16 mouse cellular contexts compared by ENCODE assay signal in genomic region chr1:191008707-191009106, GRCm38 (mm10). TPM values are rescaled to one million over a fixed set of nuclear protein-coding genes. Genes with fewer than 3 reads are reported as not detected.
DNase-seq lines count a peak whose midpoint lies in the region; ATAC-seq and TF ChIP-seq lines count a peak whose summit lies in the region.
"Had no signal": no experiment of that assay in that cellular context is flagged by ENCODE, and none has a peak within 500 bp of the region (broad histone marks: within the 10 kb centered on the region; RNA-seq: fewer than 3 reads in every experiment).

No protein-coding gene starts in this region.

- no peaks in the 10 kb centered on the region; the same call in 1 of the 2 replicates for H3K36me3 ChIP-seq in heart, adult 2 months (ENCODE audit: control insufficient read depth, insufficient read depth, low read length)
- H3K36me3 ChIP-seq in heart, embryonic 10.5 days = peaks cover 77% of the 10 kb centered on the region
- H3K36me3 ChIP-seq in midbrain, postnatal 0 days (ENCODE audit: insufficient read depth, low read length) = peaks cover 41% of the 10 kb centered on the region
- peaks cover 13% of the 10 kb centered on the region; the same call in 1 of the 2 replicates for H3K36me3 ChIP-seq in midbrain, embryonic 11.5 days (ENCODE audit: control insufficient read depth, insufficient read depth, low read length)
- H3K36me3 ChIP-seq in stomach, postnatal 0 days (ENCODE audit: control insufficient read depth, insufficient read depth, low read length) = peaks cover 8% of the 10 kb centered on the region

- WGBS in heart, adult 2 months = over 99% methylated on average over 5 of the region's 5 CpGs
- 96% methylated on average over 5 of the region's 5 CpGs for whole genome bisulfite sequencing in heart, embryonic 10.5 days
- WGBS in midbrain, postnatal 0 days = 97% methylated on average over 5 of the region's 5 CpGs
- 98% methylated on average over 5 of the region's 5 CpGs for WGBS in midbrain, embryonic 11.5 days
- WGBS in stomach, postnatal 0 days = over 99% methylated on average over 5 of the region's 5 CpGs

- no peak overlapping the region for H3K27ac ChIP-seq in heart, adult 2 months
- H3K27ac ChIP-seq in heart, embryonic 10.5 days = no peak overlapping the region
- no peak overlapping the region for H3K27ac ChIP-seq in midbrain, postnatal 0 days (ENCODE audit: low read depth, low read length)
- no peak overlapping the region for H3K27ac ChIP-seq in midbrain, embryonic 11.5 days (ENCODE audit: low read depth, low read length)
- H3K27ac ChIP-seq in stomach, postnatal 0 days (replicated peaks) = no peak overlapping the region
- H3K27ac ChIP-seq: embryonic facial prominence, embryonic 13.5 days; limb, embryonic 15.5 days had no signal

- H3K9me3 ChIP-seq in heart, embryonic 10.5 days = no peaks in the 10 kb centered on the region
- H3K9me3 ChIP-seq in midbrain, postnatal 0 days (ENCODE audit: low read length) = no peaks in the 10 kb centered on the region
- no peaks in the 10 kb centered on the region for H3K9me3 ChIP-seq in midbrain, embryonic 11.5 days (ENCODE audit: control insufficient read depth, low read length)
- H3K9me3 ChIP-seq in stomach, postnatal 0 days (ENCODE audit: control insufficient read depth, low read length) = no peaks in the 10 kb centered on the region
- H3K9me3 ChIP-seq: embryonic facial prominence, embryonic 13.5 days; limb, embryonic 15.5 days had no signal

- peak; percentile 60 for TF ChIP-seq CTCF in heart, adult 2 months (IDR thresholded peaks at IDR 0.05)
- TF ChIP-seq CTCF in midbrain, postnatal 0 days (IDR thresholded peaks at IDR 0.05) = peak; percentile 34; the same call in 1 of the 2 replicates
- TF ChIP-seq CTCF in stomach, postnatal 0 days (IDR thresholded peaks at IDR 0.05; ENCODE audit: low read depth) = peak; percentile 46

- no peak for TF ChIP-seq EP300 in heart, adult 2 months (IDR thresholded peaks at IDR 0.05; ENCODE audit: insufficient read depth, low read depth, low read length)
- no peak for TF ChIP-seq EP300 in stomach, postnatal 0 days (optimal IDR thresholded peaks at IDR 0.05)

- H3K9ac ChIP-seq in heart, adult 2 months (ENCODE audit: low read depth, low read length) = no peak overlapping the region
- H3K9ac ChIP-seq in midbrain, postnatal 0 days (replicated peaks; ENCODE audit: low read length, poor library complexity, severe bottlenecking) = no peak overlapping the region
- no peak overlapping the region for H3K9ac ChIP-seq in midbrain, embryonic 11.5 days (ENCODE audit: low read length)
- H3K9ac ChIP-seq in stomach, postnatal 0 days (ENCODE audit: low read length) = no peak overlapping the region
- H3K9ac ChIP-seq: embryonic facial prominence, embryonic 13.5 days; heart, embryonic 12.5 days; limb, embryonic 15.5 days had no signal

- intact Hi-C loops in heart, adult 2 months (cut with DNase I) = no loop called here
- intact Hi-C loops in left cerebral cortex, postnatal 36 days (cut with DNase I) = no loop called here

- no peaks in the 10 kb centered on the region for H3K79me2 ChIP-seq in heart, adult 2 months (replicated peaks; ENCODE audit: control insufficient read depth, insufficient read depth, low read length)

- no peak for DNase-seq in heart, adult 2 months
- DNase-seq in heart, embryonic 10.5 days (ENCODE audit: low spot score) = no peak
- no peak for DNase-seq in midbrain, postnatal 0 days (ENCODE audit: low spot score)
- no peak for DNase-seq in midbrain, embryonic 11.5 days (ENCODE audit: low spot score, missing footprints)
- peak; percentile 54 for DNase-seq in R1 (ENCODE audit: low read depth, low spot score)
- DNase-seq in stomach, postnatal 0 days (ENCODE audit: low spot score) = no peak
- no peak for DNase-seq in left cerebral cortex, postnatal 36 days (ENCODE audit: low spot score in 2 of 2)
- no peak for DNase-seq in adrenal gland, postnatal 25 days
- DNase-seq: adrenal gland, postnatal 10 days; cerebellum, adult 8-10 months; midbrain, embryonic 14.5 days had no signal

- H3K4me3 ChIP-seq in heart, adult 2 months = no peak overlapping the region
- no peak overlapping the region for H3K4me3 ChIP-seq in heart, embryonic 10.5 days
- H3K4me3 ChIP-seq in midbrain, postnatal 0 days (ENCODE audit: low read depth, low read length) = no peak overlapping the region
- no peak overlapping the region for H3K4me3 ChIP-seq in midbrain, embryonic 11.5 days (ENCODE audit: low read depth, low read length)
- no peak overlapping the region for H3K4me3 ChIP-seq in stomach, postnatal 0 days (ENCODE audit: low read depth, low read length)
- H3K4me3 ChIP-seq: embryonic facial prominence, embryonic 13.5 days; heart, embryonic 12.5 days; limb, embryonic 15.5 days had no signal

- H3K4me2 ChIP-seq in midbrain, postnatal 0 days (ENCODE audit: low read depth, low read length, poor library complexity, severe bottlenecking) = no peak overlapping the region
- H3K4me2 ChIP-seq in midbrain, embryonic 11.5 days = no peak overlapping the region
- H3K4me2 ChIP-seq in stomach, postnatal 0 days (replicated peaks; ENCODE audit: low read depth) = no peak overlapping the region
- H3K4me2 ChIP-seq: embryonic facial prominence, embryonic 13.5 days; heart, embryonic 12.5 days; limb, embryonic 15.5 days had no signal

- no peaks in the 10 kb centered on the region for H3K27me3 ChIP-seq in heart, adult 2 months (ENCODE audit: control insufficient read depth, insufficient read depth, low read length)
- no peaks in the 10 kb centered on the region for H3K27me3 ChIP-seq in heart, embryonic 10.5 days (ENCODE audit: insufficient read depth, poor library complexity, severe bottlenecking)
- H3K27me3 ChIP-seq in midbrain, postnatal 0 days (ENCODE audit: insufficient read depth, low read length) = no peaks in the 10 kb centered on the region
- no peaks in the 10 kb centered on the region for H3K27me3 ChIP-seq in midbrain, embryonic 11.5 days (ENCODE audit: control insufficient read depth, insufficient read depth, low read length)
- no peaks in the 10 kb centered on the region for H3K27me3 ChIP-seq in stomach, postnatal 0 days (ENCODE audit: control insufficient read depth, insufficient read depth, low read length)
- H3K27me3 ChIP-seq: embryonic facial prominence, embryonic 13.5 days; heart, embryonic 12.5 days; limb, embryonic 15.5 days had no signal

- H3K4me1 ChIP-seq in heart, adult 2 months (ENCODE audit: control insufficient read depth, insufficient read depth, low read length) = no peaks in the 10 kb centered on the region
- no peaks in the 10 kb centered on the region for H3K4me1 ChIP-seq in heart, embryonic 10.5 days
- no peaks in the 10 kb centered on the region for H3K4me1 ChIP-seq in midbrain, postnatal 0 days (ENCODE audit: insufficient read depth, low read length)
- H3K4me1 ChIP-seq in midbrain, embryonic 11.5 days (ENCODE audit: control insufficient read depth, insufficient read depth, low read length) = no peaks in the 10 kb centered on the region
- H3K4me1 ChIP-seq in stomach, postnatal 0 days (replicated peaks; ENCODE audit: control insufficient read depth, insufficient read depth) = no peaks in the 10 kb centered on the region
- H3K4me1 ChIP-seq: embryonic facial prominence, embryonic 13.5 days; heart, embryonic 12.5 days; limb, embryonic 15.5 days had no signal

- no peak for ATAC-seq in midbrain, postnatal 0 days (ENCODE audit: low FRiP score)
- no peak for ATAC-seq in midbrain, embryonic 11.5 days (ENCODE audit: low FRiP score)
- no peak for ATAC-seq in stomach, postnatal 0 days (ENCODE audit: low FRiP score, low TSS enrichment)
- ATAC-seq: inflammation-experienced regulatory T-cells, adult 6 months had no signal

- no peak for TF ChIP-seq POLR2A in heart, adult 2 months (IDR thresholded peaks at IDR 0.05; ENCODE audit: insufficient read depth, low read depth, low read length)

RNA-seq across cellular contexts. Expression of gene Flvcr1, which starts 17.3 kb away (rescaled TPM):
- 1 to 10 TPM; 4.2 to 4.7 TPM for total RNA-seq in heart, adult 2 months (2021)
- polyA plus RNA-seq in heart, adult 2 months (2012; rRNA removed) = 4.6 and 6.6 TPM in 2 replicates
- 4.4 and 8.5 TPM in 2 replicates for polyA plus RNA-seq in heart, embryonic 10.5 days (2016; fragmentation: Nextera tagmentation; extraction: Ambion mirVana)
- 32.3 and 36.9 TPM in 2 replicates for total RNA-seq in midbrain, postnatal 0 days (2014; rRNA removed)
- polyA plus RNA-seq in midbrain, postnatal 0 days (2015; fragmentation: Nextera tagmentation; extraction: Ambion mirVana) = 8.2 and 9.2 TPM in 2 replicates
- polyA plus RNA-seq in midbrain, embryonic 11.5 days (2014; fragmentation: Nextera tagmentation; extraction: Ambion mirVana) = 11.3 and 11.9 TPM in 2 replicates
- polyA plus RNA-seq in stomach, postnatal 0 days (2015; fragmentation: Nextera tagmentation; extraction: Ambion mirVana) = 2.9 and 3.2 TPM in 2 replicates
- 10 to 100 TPM; 11.8 to 15.4 TPM for total RNA-seq in left cerebral cortex, postnatal 36 days (2021)
- total RNA-seq in adrenal gland, postnatal 25 days (2021) = 14.7 and 15.0 TPM in 2 replicates

RNA-seq across cellular contexts. Expression of gene Spata45, which starts 27.7 kb away (rescaled TPM):
- total RNA-seq in heart, adult 2 months (2021) = not detected
- polyA plus RNA-seq in heart, adult 2 months (2012; rRNA removed) = not detected in 2 replicates
- not detected in 2 replicates for polyA plus RNA-seq in heart, embryonic 10.5 days (2016; fragmentation: Nextera tagmentation; extraction: Ambion mirVana)
- total RNA-seq in midbrain, postnatal 0 days (2014; rRNA removed) = not detected in 2 replicates
- not detected in 2 replicates for polyA plus RNA-seq in midbrain, postnatal 0 days (2015; fragmentation: Nextera tagmentation; extraction: Ambion mirVana)
- not detected in 2 replicates for polyA plus RNA-seq in midbrain, embryonic 11.5 days (2014; fragmentation: Nextera tagmentation; extraction: Ambion mirVana)
- not detected in 2 replicates for polyA plus RNA-seq in stomach, postnatal 0 days (2015; fragmentation: Nextera tagmentation; extraction: Ambion mirVana)
- not detected for total RNA-seq in left cerebral cortex, postnatal 36 days (2021)
- not detected in 2 replicates for total RNA-seq in adrenal gland, postnatal 25 days (2021)
- total RNA-seq: adrenal gland, postnatal 10 days; layer of hippocampus, adult 18-20 months had no signal
- polyA plus RNA-seq: embryonic facial prominence, embryonic 13.5 days; heart, embryonic 12.5 days; limb, embryonic 15.5 days; midbrain, embryonic 14.5 days had no signal

RNA-seq across cellular contexts. Expression of gene Vash2, which starts 29.6 kb away (rescaled TPM):
- under 1 TPM; 0.31 to 0.41 TPM for total RNA-seq in heart, adult 2 months (2021)
- polyA plus RNA-seq in heart, adult 2 months (2012; rRNA removed) = 0.27 and 0.50 TPM in 2 replicates
- polyA plus RNA-seq in heart, embryonic 10.5 days (2016; fragmentation: Nextera tagmentation; extraction: Ambion mirVana) = 56.7 and 78.7 TPM in 2 replicates
- total RNA-seq in midbrain, postnatal 0 days (2014; rRNA removed) = 46.1 and 51.2 TPM in 2 replicates
- 48.8 and 49.5 TPM in 2 replicates for polyA plus RNA-seq in midbrain, postnatal 0 days (2015; fragmentation: Nextera tagmentation; extraction: Ambion mirVana)
- polyA plus RNA-seq in midbrain, embryonic 11.5 days (2014; fragmentation: Nextera tagmentation; extraction: Ambion mirVana) = 52.8 and 58.9 TPM in 2 replicates
- polyA plus RNA-seq in stomach, postnatal 0 days (2015; fragmentation: Nextera tagmentation; extraction: Ambion mirVana) = 3.8 and 4.2 TPM in 2 replicates
- 1 to 10 TPM; 2.0 to 2.1 TPM for total RNA-seq in left cerebral cortex, postnatal 36 days (2021)
- total RNA-seq in adrenal gland, postnatal 25 days (2021) = 0.48 and 0.49 TPM in 2 replicates

RNA-seq across cellular contexts. Expression of gene Tatdn3, which starts 54.0 kb away (rescaled TPM):
- 10 to 100 TPM; 14.3 to 14.6 TPM for total RNA-seq in heart, adult 2 months (2021)
- polyA plus RNA-seq in heart, adult 2 months (2012; rRNA removed) = 11.9 and 25.6 TPM in 2 replicates
- polyA plus RNA-seq in heart, embryonic 10.5 days (2016; fragmentation: Nextera tagmentation; extraction: Ambion mirVana) = 16.6 and 20.7 TPM in 2 replicates
- 21.5 and 39.0 TPM in 2 replicates for total RNA-seq in midbrain, postnatal 0 days (2014; rRNA removed)
- 12.8 and 14.7 TPM in 2 replicates for polyA plus RNA-seq in midbrain, postnatal 0 days (2015; fragmentation: Nextera tagmentation; extraction: Ambion mirVana)
- polyA plus RNA-seq in midbrain, embryonic 11.5 days (2014; fragmentation: Nextera tagmentation; extraction: Ambion mirVana) = 11.3 and 11.6 TPM in 2 replicates
- polyA plus RNA-seq in stomach, postnatal 0 days (2015; fragmentation: Nextera tagmentation; extraction: Ambion mirVana) = 8.9 and 11.7 TPM in 2 replicates
- 10 to 100 TPM; 19.1 to 35.6 TPM for total RNA-seq in left cerebral cortex, postnatal 36 days (2021)
- 18.1 and 28.4 TPM in 2 replicates for total RNA-seq in adrenal gland, postnatal 25 days (2021)

RNA-seq across cellular contexts. Expression of gene Nsl1, which starts 54.1 kb away (rescaled TPM):
- under 1 TPM; 0.16 to 0.18 TPM for total RNA-seq in heart, adult 2 months (2021)
- 0.18 and 0.20 TPM in 2 replicates for polyA plus RNA-seq in heart, adult 2 months (2012; rRNA removed)
- 20.6 and 21.8 TPM in 2 replicates for polyA plus RNA-seq in heart, embryonic 10.5 days (2016; fragmentation: Nextera tagmentation; extraction: Ambion mirVana)
- 1.6 and 1.9 TPM in 2 replicates for total RNA-seq in midbrain, postnatal 0 days (2014; rRNA removed)
- 1.8 and 1.9 TPM in 2 replicates for polyA plus RNA-seq in midbrain, postnatal 0 days (2015; fragmentation: Nextera tagmentation; extraction: Ambion mirVana)
- 21.9 and 22.8 TPM in 2 replicates for polyA plus RNA-seq in midbrain, embryonic 11.5 days (2014; fragmentation: Nextera tagmentation; extraction: Ambion mirVana)
- 3.5 and 5.2 TPM in 2 replicates for polyA plus RNA-seq in stomach, postnatal 0 days (2015; fragmentation: Nextera tagmentation; extraction: Ambion mirVana)
- total RNA-seq in left cerebral cortex, postnatal 36 days (2021) = under 1 TPM; 0.52 to 0.96 TPM
- total RNA-seq in adrenal gland, postnatal 25 days (2021) = 1.9 and 3.3 TPM in 2 replicates
